Mouse (Mus musculus) heart, embryonic 13.5 days (tissue): ENCODE results near the gene Cables2. TPM values are rescaled to one million over a fixed set of nuclear protein-coding genes. Genes with fewer than 3 reads are reported as not detected.
A peak's percentile ranks its signal among the peaks of the same experiment; 100 is the strongest.

Source experiments
- ATAC-seq: fragments of 200-750 bp; cut with Nextera tagmentation; 2 replicates; pipeline ENCODE4 v1.8.0; 2017; ENCODE audit warnings: moderate TSS enrichment; ENCODE audit not compliant: insufficient number of reproducible peaks, low FRiP score, low TSS enrichment; ENCODE audit errors: extremely low read depth
- H3K27ac ChIP-seq: fragments of 300-500 bp; sonication (generic); replicated peaks from 2 replicates; pipeline ENCODE4 v1.5.1; 2015; ENCODE audit warnings: moderate library complexity, mild to moderate bottlenecking, inconsistent platforms
- H3K27me3 ChIP-seq: fragments of 300-500 bp; sonication (generic); replicated peaks from 2 replicates; pipeline ENCODE4 v1.6.1; 2015; ENCODE audit warnings: mild to moderate bottlenecking, inconsistent platforms
- H3K36me3 ChIP-seq: fragments of 300-500 bp; sonication (generic); 2 replicates; pipeline ENCODE4 v1.6.1; 2015; ENCODE audit warnings: mild to moderate bottlenecking, inconsistent platforms
- H3K4me1 ChIP-seq: fragments of 300-500 bp; sonication (generic); 2 replicates; pipeline ENCODE4 v1.6.1; 2015; ENCODE audit warnings: inconsistent platforms
- H3K4me2 ChIP-seq: fragments of 300-500 bp; sonication (generic); 2 replicates; pipeline ENCODE4 v1.6.1; 2015; ENCODE audit warnings: inconsistent platforms, mild to moderate bottlenecking, moderate library complexity
- H3K4me3 ChIP-seq: fragments of 300-500 bp; sonication (generic); 2 replicates; pipeline ENCODE4 v1.5.1; 2015; ENCODE audit warnings: moderate library complexity, mild to moderate bottlenecking, inconsistent platforms
- H3K9ac ChIP-seq: fragments of 300-500 bp; sonication (generic); 2 replicates; pipeline ENCODE4 v1.6.1; 2015; ENCODE audit warnings: inconsistent platforms, mild to moderate bottlenecking, moderate library complexity
- H3K9me3 ChIP-seq: fragments of 300-500 bp; sonication (generic); 2 replicates; pipeline ENCODE4 v1.6.1; 2016; ENCODE audit warnings: inconsistent platforms
- WGBS: fragments of 180-500 bp; shearing (Covaris S2); methylation state at CpG from one replicate; pipeline ENCODE4 v1.1.7; 2015; ENCODE audit warnings: mixed read lengths; 5-methylcytosine and 5-hydroxymethylcytosine counted together
- polyA plus RNA-seq: library from polyadenylated mRNA; unstranded; fragments of >200 nt; fragmentation: Nextera tagmentation; extraction: Ambion mirVana; gene quantifications from 2 replicates; pipeline ENCODE4 v1.2.1, GENCODE M21; 2015

Cables2 gene
- polyA plus RNA-seq, 1 experiment from 2014 or later = 9.3 TPM

DNA sequence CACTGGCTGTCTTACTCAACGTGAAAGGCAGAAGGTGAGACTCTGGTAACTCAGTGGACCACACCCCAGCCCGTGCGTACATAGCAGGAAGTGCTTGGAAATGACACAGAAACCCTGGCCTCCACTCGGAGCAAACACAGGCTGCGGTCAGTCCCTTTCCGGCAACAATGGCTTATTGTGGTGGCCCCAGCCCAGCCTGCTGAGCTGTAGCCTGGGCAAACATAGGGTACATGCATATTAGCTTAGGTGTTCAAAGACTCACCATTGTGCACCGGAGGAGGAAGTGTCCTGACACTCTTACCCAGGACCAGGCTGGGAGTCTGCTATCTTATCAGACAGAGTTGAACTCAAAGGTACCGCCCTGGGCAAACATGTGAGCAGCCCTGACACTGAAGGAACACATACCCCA lies 3.6 kb upstream of the Cables2 start:
- Histone ChIP-seq H3K9ac (peak overlapping the region; percentile 17; the same call in 1 of the 2 replicates), H3K9me3 (no peaks in the 10 kb centered on the region), H3K4me1 (peaks cover 42% of the 10 kb centered on the region), H3K27me3 (no peaks in the 10 kb centered on the region), H3K36me3 (no peaks in the 10 kb centered on the region), H3K4me2 (peak overlapping the region; percentile 42), H3K4me3 (no peak overlapping the region), H3K27ac (peak overlapping the region; percentile 73)
- no peak for ATAC-seq
- WGBS = 26% methylated on average over 8 of the region's 8 CpGs

DNA sequence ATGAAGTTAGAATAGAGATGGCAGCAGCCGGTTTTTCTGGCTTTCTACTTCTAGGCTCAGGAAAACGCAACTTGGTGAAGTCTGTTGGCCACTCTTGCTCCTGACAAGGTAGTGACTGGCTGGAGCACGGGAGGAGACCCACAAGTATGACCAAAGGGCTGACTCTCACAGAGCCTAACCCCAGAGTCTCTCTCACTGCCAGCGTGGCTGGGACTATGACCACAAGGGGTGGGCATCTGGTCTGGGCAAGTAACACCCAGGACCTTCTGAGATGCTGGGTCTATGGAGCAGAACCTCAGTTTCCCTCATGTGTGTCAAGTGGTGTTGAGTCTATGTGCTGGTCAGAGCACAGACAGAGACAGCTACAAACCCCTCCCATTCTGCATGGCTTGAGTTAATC lies 3.1 kb upstream of the Cables2 start:
- ATAC-seq = no peak
- peak overlapping the region; percentile 73 for H3K27ac ChIP-seq
- H3K27me3 ChIP-seq = no peaks in the 10 kb centered on the region
- H3K4me2 ChIP-seq = peak overlapping the region; percentile 42
- H3K9me3 ChIP-seq = no peaks in the 10 kb centered on the region
- WGBS = 35% methylated on average over 4 of the region's 4 CpGs
- 0 out of 2 replicates have a peak, but pooled peaks cover under 1% of the 10 kb centered on the region for H3K36me3 ChIP-seq
- H3K4me1 ChIP-seq = peaks cover 47% of the 10 kb centered on the region
- H3K9ac ChIP-seq = 0 out of 2 replicates have a peak overlapping the region, but pooled peaks have one; percentile 17
- H3K4me3 ChIP-seq = no peak overlapping the region

DNA sequence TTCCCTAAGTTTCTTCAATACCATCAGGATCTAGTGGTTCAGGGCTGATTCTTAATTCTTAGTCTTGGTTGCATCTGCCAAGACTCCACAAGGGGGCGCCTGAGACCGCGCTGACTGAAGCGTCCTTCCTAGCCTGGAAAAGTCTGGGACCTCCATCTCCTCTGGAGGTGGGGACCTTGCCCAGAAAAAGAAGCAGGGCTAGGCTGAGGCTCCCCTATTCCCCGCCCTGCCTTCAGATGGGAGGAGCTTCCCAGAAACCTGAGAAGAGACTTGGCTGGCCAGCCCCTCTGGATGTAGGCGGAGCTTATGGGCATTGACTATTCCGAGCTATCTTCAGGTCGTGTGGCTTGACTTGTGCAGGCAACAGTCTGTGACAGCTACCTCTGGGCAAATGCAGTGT lies 2.5 kb upstream of the Cables2 start:
- Histone ChIP-seq H3K4me2 (peak overlapping the region; percentile 42), H3K4me3 (no peak overlapping the region), H3K4me1 (peaks cover 53% of the 10 kb centered on the region), H3K27ac (peak overlapping the region; percentile 73), H3K9ac (no peak overlapping the region; the same call in 1 of the 2 replicates), H3K9me3 (no peaks in the 10 kb centered on the region), H3K27me3 (no peaks in the 10 kb centered on the region), H3K36me3 (peaks cover 6% of the 10 kb centered on the region; the same call in 1 of the 2 replicates)
- WGBS = under 1% methylated on average over 8 of the region's 8 CpGs
- ATAC-seq = peak; percentile 33

- Histone ChIP-seq H3K27me3 (no peaks in the 10 kb centered on the region), H3K27ac (no peak overlapping the region), H3K4me2 (no peak overlapping the region), H3K36me3 (peaks cover 15% of the 10 kb centered on the region), H3K9ac (no peak overlapping the region), H3K4me3 (0 out of 2 replicates have a peak overlapping the region, but pooled peaks have one; percentile 39), H3K9me3 (no peaks in the 10 kb centered on the region), H3K4me1 (peaks cover 62% of the 10 kb centered on the region)
- 75% methylated on average over 2 of the region's 2 CpGs for WGBS
- ATAC-seq = no peak
These were observed 1.2 kb upstream of the Cables2 start for GRCm38 (mm10) chr2:180274523-180274922.

DNA sequence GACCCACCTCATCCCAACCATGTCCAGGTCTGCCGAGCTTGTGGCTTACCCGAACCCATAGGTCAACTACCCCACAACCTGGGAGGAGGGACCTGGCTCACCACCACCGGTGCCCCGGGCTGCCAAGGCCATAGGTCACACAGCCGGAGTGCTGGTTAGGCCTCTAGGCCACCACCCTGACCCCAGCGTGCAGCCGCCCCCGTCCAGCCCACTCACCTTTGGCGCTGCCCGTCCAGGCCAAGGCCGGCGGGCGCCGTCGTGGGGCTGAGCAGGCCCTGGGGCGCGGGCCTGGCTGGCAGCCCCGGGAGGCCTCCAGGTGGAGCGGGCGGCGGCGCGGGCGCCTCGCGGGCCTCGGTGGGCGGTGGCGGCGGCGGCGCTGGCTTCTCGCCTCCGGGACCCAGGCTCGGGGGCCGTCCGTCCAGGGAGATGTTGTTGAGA lies 393 bp downstream of the Cables2 start:
- whole genome bisulfite sequencing = 0% methylated on average over 19 of the region's 37 CpGs
- Histone ChIP-seq H3K4me2 (peak overlapping the region; percentile 97), H3K27me3 (no peaks in the 10 kb centered on the region), H3K9ac (peak overlapping the region; percentile 98), H3K4me1 (peaks cover 62% of the 10 kb centered on the region), H3K36me3 (peaks cover 31% of the 10 kb centered on the region), H3K4me3 (peak overlapping the region; percentile 91), H3K27ac (peak overlapping the region; percentile 63), H3K9me3 (no peaks in the 10 kb centered on the region)
- ATAC-seq = peak; percentile 21

DNA sequence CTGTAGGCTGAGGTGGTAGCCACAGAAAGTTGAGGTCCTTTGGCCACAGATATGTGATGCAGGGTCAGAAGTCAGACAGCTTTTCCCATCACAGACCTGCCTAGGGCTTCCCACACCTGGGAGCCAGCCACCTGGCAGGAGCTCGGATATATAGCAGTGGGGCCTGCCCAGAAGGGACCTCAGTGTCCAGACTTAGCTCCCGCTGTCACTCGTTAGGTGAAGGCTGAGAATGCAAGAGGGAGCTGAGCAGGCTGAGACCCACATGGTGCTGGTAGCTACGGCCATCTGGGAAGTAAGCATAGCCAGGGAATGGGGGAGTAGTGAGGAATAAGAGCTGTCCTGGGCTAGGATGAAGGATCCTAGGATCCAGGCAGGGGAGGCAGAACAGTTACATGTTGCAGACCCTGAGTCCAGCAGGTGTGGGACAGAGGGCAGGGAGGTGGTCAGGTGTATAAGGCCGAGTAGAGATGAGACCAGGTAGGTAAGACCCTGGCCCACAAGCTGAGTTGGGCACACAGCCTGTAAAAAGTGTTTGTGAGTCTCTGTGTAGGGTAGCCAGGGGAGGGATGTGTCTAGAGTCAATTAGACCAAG lies 1.4 kb downstream of the Cables2 start:
- Histone ChIP-seq H3K4me1 (peaks cover 52% of the 10 kb centered on the region), H3K4me2 (peak overlapping the region; percentile 97), H3K27me3 (no peaks in the 10 kb centered on the region)

GRCm38 (mm10) chr2:180270537-180271255 lies 2.6 kb downstream of the Cables2 start:
- H3K27me3 ChIP-seq = no peaks in the 10 kb centered on the region
- H3K36me3 ChIP-seq = peaks cover 51% of the 10 kb centered on the region
- H3K4me1 ChIP-seq = peaks cover 42% of the 10 kb centered on the region
- H3K9me3 ChIP-seq = no peaks in the 10 kb centered on the region
- H3K4me3 ChIP-seq = no peak overlapping the region
- WGBS = 58% methylated on average over 7 of the region's 7 CpGs
- H3K4me2 ChIP-seq = no peak overlapping the region
- peak overlapping the region; percentile 98 for H3K9ac ChIP-seq
- no peak for ATAC-seq
- no peak overlapping the region for H3K27ac ChIP-seq

More for the DNA sequence above, 1.4 kb downstream of the Cables2 start:
- WGBS = 65% methylated on average over 5 of the region's 5 CpGs
- no peak overlapping the region for H3K27ac ChIP-seq
- H3K9me3 ChIP-seq = no peaks in the 10 kb centered on the region
- H3K9ac ChIP-seq = peak overlapping the region; percentile 98
- peak overlapping the region; percentile 91 for H3K4me3 ChIP-seq
- H3K36me3 ChIP-seq = peaks cover 39% of the 10 kb centered on the region
- no peak for ATAC-seq

DNA sequence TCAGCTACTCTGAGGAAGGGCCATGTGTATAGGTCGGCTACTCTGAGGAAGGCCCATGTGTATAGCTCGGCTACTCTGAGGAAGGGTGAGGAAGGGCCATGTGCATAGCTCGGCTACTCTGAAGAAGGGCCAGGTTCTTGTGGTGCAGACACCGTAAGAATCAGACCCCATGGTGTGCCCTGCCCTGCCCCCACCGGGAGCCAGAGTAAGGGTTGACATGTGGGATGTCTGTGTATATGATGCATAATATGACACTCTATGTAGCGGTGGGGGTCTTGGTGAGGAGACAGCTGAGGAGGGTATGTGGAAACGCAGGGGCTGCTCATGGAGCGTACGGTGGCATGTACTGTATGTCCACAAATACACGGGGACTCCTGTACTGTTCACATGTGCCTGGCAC lies 4.0 kb downstream of the Cables2 start:
- Histone ChIP-seq H3K27ac (no peak overlapping the region), H3K9me3 (no peaks in the 10 kb centered on the region), H3K36me3 (peaks cover 56% of the 10 kb centered on the region), H3K9ac (no peak overlapping the region), H3K27me3 (no peaks in the 10 kb centered on the region), H3K4me3 (no peak overlapping the region), H3K4me1 (peaks cover 38% of the 10 kb centered on the region), H3K4me2 (no peak overlapping the region)
- no peak for ATAC-seq
- WGBS = 85% methylated on average over 10 of the region's 10 CpGs

DNA sequence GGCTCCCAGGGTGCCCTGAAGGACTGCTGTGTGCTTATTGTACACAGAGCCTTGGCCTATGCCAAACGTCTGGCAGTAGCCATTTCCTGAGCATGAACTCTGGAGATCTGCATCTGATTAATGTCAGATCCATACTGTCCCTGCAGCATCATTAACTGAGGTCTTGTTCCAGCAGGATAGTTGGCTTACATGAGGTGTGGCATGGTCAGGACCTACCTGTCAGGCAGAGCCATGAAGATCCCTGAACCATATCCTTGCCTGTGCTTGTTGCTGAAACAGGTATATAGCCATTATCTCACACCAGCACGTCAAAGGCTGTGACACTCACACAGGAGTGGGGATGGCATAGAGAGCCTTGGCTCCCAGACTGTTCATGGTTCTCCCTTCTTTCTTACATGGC lies 5.3 kb downstream of the Cables2 start:
- 68% methylated on average over 2 of the region's 2 CpGs for WGBS
- H3K36me3 ChIP-seq = peaks cover 70% of the 10 kb centered on the region
- no peak overlapping the region for H3K27ac ChIP-seq

DNA sequence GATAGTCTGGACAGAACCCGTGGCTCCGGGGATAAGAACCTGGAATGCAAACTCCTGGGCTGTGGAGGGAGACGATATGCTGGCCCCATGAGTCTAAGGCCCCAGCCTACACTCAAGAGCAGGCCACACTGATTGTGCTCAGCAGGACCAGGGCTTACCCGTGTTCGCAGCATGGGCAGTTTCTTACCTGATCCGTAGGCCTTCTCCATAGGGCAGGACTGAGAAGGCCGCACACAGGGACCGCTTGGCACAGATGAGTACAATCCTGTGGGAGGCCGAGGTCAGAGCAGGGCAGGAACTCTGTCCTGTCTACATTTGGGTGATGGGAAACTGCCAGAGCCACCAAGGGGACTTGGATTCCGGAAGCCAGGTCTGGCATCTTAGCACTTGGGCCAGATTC lies 10.4 kb downstream of the Cables2 start:
- Histone ChIP-seq H3K4me1 (peaks cover 21% of the 10 kb centered on the region), H3K27me3 (no peaks in the 10 kb centered on the region), H3K9ac (peak overlapping the region; percentile 29; the same call in 1 of the 2 replicates), H3K4me2 (no peak overlapping the region), H3K27ac (peak overlapping the region; percentile 46), H3K36me3 (peaks cover 89% of the 10 kb centered on the region), H3K9me3 (no peaks in the 10 kb centered on the region), H3K4me3 (no peak overlapping the region)
- 72% methylated on average over 10 of the region's 10 CpGs for WGBS
- ATAC-seq = no peak

More for the DNA sequence above, 5.3 kb downstream of the Cables2 start:
- Histone ChIP-seq H3K4me1 (peaks cover 35% of the 10 kb centered on the region), H3K4me3 (no peak overlapping the region), H3K9ac (no peak overlapping the region), H3K9me3 (no peaks in the 10 kb centered on the region), H3K4me2 (no peak overlapping the region), H3K27me3 (no peaks in the 10 kb centered on the region)
- no peak for ATAC-seq

GRCm38 (mm10) chr2:180262441-180262840 lies 10.9 kb downstream of the Cables2 start:
- peak overlapping the region; percentile 46; the same call in 1 of the 2 replicates for H3K27ac ChIP-seq
- WGBS = 52% methylated on average over 3 of the region's 3 CpGs

More at GRCm38 (mm10) chr2:180262441-180262840, 10.9 kb downstream of the Cables2 start:
- no peak overlapping the region for H3K9ac ChIP-seq
- no peaks in the 10 kb centered on the region for H3K9me3 ChIP-seq
- peak; percentile 15; the same call in 1 of the 2 replicates for ATAC-seq
- peaks cover 87% of the 10 kb centered on the region for H3K36me3 ChIP-seq
- no peak overlapping the region for H3K4me2 ChIP-seq
- no peak overlapping the region for H3K4me3 ChIP-seq
- no peaks in the 10 kb centered on the region for H3K27me3 ChIP-seq
- peaks cover 25% of the 10 kb centered on the region for H3K4me1 ChIP-seq
